Mouse (Mus musculus) kidney, postnatal 4 days (tissue): ENCODE measurements around the gene Exoc4.

Experiments
- DNase-seq, 2 experiments: peaks; one replicate each; pipeline ENCODE4 v3.0.0; 2021; ENCODE audit warnings: mixed read lengths in 2 of 2

Exoc4 gene

GRCm38 (mm10) chr6:33871286-33871685 lies 622.4 kb downstream of the Exoc4 start:
- no peak for DNase-seq

- DNase-seq = peak; percentile 17 to 46
Observed at GRCm38 (mm10) chr6:33872192-33872591, 623.3 kb downstream of the Exoc4 start.

GRCm38 (mm10) chr6:33873000-33873399 lies 624.1 kb downstream of the Exoc4 start:
- no peak for DNase-seq

GRCm38 (mm10) chr6:33874291-33875014 lies 625.6 kb downstream of the Exoc4 start:
- DNase-seq = no peak

- no peak for DNase-seq
Observed at GRCm38 (mm10) chr6:33884141-33884683, 635.3 kb downstream of the Exoc4 start.

GRCm38 (mm10) chr6:33886941-33887340 lies 638.1 kb downstream of the Exoc4 start:
- DNase-seq = no peak

GRCm38 (mm10) chr6:33890926-33891325 lies 642.0 kb downstream of the Exoc4 start:
- no peak for DNase-seq

GRCm38 (mm10) chr6:33892142-33892541 lies 643.3 kb downstream of the Exoc4 start:
- DNase-seq = peak; percentile 8 to 13

GRCm38 (mm10) chr6:33899973-33900372 lies 651.1 kb downstream of the Exoc4 start:
- DNase-seq = no peak

- no peak for DNase-seq
Observed at GRCm38 (mm10) chr6:33900615-33901014, 651.7 kb downstream of the Exoc4 start.

GRCm38 (mm10) chr6:33905099-33905498 lies 656.2 kb downstream of the Exoc4 start:
- DNase-seq = no peak

GRCm38 (mm10) chr6:33910671-33911070 lies 661.8 kb downstream of the Exoc4 start:
- no peak for DNase-seq

- no peak for DNase-seq
Observed at GRCm38 (mm10) chr6:33913072-33913471, 664.2 kb downstream of the Exoc4 start.

GRCm38 (mm10) chr6:33913486-33913885 lies 664.6 kb downstream of the Exoc4 start:
- no peak for DNase-seq

GRCm38 (mm10) chr6:33913964-33914363 lies 665.1 kb downstream of the Exoc4 start:
- no peak for DNase-seq

- DNase-seq = peak; percentile 11 to 13
Observed at GRCm38 (mm10) chr6:33923571-33923970, 674.7 kb downstream of the Exoc4 start.

- no peak for DNase-seq
Observed at GRCm38 (mm10) chr6:33924888-33925287, 676.0 kb downstream of the Exoc4 start.

- DNase-seq = peak; percentile 93
Observed at GRCm38 (mm10) chr6:33929342-33930086, 680.6 kb downstream of the Exoc4 start.

- no peak for DNase-seq
Observed at GRCm38 (mm10) chr6:33930087-33930945, 681.4 kb downstream of the Exoc4 start.

- no peak for DNase-seq
Observed at GRCm38 (mm10) chr6:33937906-33938305, 689.0 kb downstream of the Exoc4 start.

- DNase-seq = no peak
Observed at GRCm38 (mm10) chr6:33939169-33939568, 690.3 kb downstream of the Exoc4 start.

- no peak for DNase-seq
Observed at GRCm38 (mm10) chr6:33946911-33947489, 698.1 kb downstream of the Exoc4 start.

GRCm38 (mm10) chr6:33950113-33950512 lies 701.2 kb downstream of the Exoc4 start:
- DNase-seq = no peak
